Mouse (Mus musculus): ENCODE measurements around the gene Aldh3b3. TPM values are rescaled to one million over a fixed set of nuclear protein-coding genes. Genes with fewer than 3 reads are reported as not detected.

Gene Aldh3b3
- polyA plus RNA-seq, 1 experiment from 2014 or later = 0.09 TPM

- Histone ChIP-seq H3K4me3 (ENCODE audit: low read depth, low read length) (no peak overlapping the region), H3K4me2 (replicated peaks; ENCODE audit: low read depth, low read length) (no peak overlapping the region), H3K9ac (replicated peaks; ENCODE audit: low read depth, low read length) (no peak overlapping the region), H3K4me1 (ENCODE audit: control insufficient read depth, insufficient read depth, low read length) (no peaks in the 10 kb centered on the region), H3K9me3 (ENCODE audit: control insufficient read depth, low read depth, low read length) (no peaks in the 10 kb centered on the region), H3K36me3 (ENCODE audit: control insufficient read depth, insufficient read depth, low read length) (no peaks in the 10 kb centered on the region), H3K27me3 (ENCODE audit: control insufficient read depth, insufficient read depth, low read length) (no peaks in the 10 kb centered on the region), H3K27ac (ENCODE audit: low read length) (no peak overlapping the region)
- no peak for ATAC-seq (ENCODE audit: insufficient number of reproducible peaks, insufficient read depth, low FRiP score, low read depth)
- WGBS = 67% methylated on average over 2 of the region's 2 CpGs
These were observed 17.4 kb downstream of the Aldh3b3 start for GRCm38 (mm10) chr19:3975866-3976265.

GRCm38 (mm10) chr19:3980309-3980708, 21.9 kb downstream of the Aldh3b3 start:
- Histone ChIP-seq H3K9me3 (ENCODE audit: control insufficient read depth, low read depth, low read length) (no peaks in the 10 kb centered on the region), H3K4me1 (ENCODE audit: control insufficient read depth, insufficient read depth, low read length) (0 out of 2 replicates have a peak, but pooled peaks cover 6% of the 10 kb centered on the region), H3K4me3 (ENCODE audit: low read depth, low read length) (no peak overlapping the region), H3K27me3 (ENCODE audit: control insufficient read depth, insufficient read depth, low read length) (no peaks in the 10 kb centered on the region), H3K4me2 (replicated peaks; ENCODE audit: low read depth, low read length) (no peak overlapping the region), H3K36me3 (ENCODE audit: control insufficient read depth, insufficient read depth, low read length) (no peaks in the 10 kb centered on the region), H3K27ac (ENCODE audit: low read length) (no peak overlapping the region), H3K9ac (replicated peaks; ENCODE audit: low read depth, low read length) (no peak overlapping the region)
- ATAC-seq (ENCODE audit: insufficient number of reproducible peaks, insufficient read depth, low FRiP score, low read depth) = peak; percentile 59
- 4% methylated on average over 4 of the region's 4 CpGs for WGBS

- Histone ChIP-seq H3K4me2 (replicated peaks; ENCODE audit: low read depth, low read length) (no peak overlapping the region), H3K4me1 (ENCODE audit: control insufficient read depth, insufficient read depth, low read length) (0 out of 2 replicates have a peak, but pooled peaks cover 7% of the 10 kb centered on the region), H3K36me3 (ENCODE audit: control insufficient read depth, insufficient read depth, low read length) (no peaks in the 10 kb centered on the region), H3K4me3 (ENCODE audit: low read depth, low read length) (no peak overlapping the region), H3K9me3 (ENCODE audit: control insufficient read depth, low read depth, low read length) (no peaks in the 10 kb centered on the region), H3K27me3 (ENCODE audit: control insufficient read depth, insufficient read depth, low read length) (no peaks in the 10 kb centered on the region), H3K27ac (ENCODE audit: low read length) (no peak overlapping the region), H3K9ac (replicated peaks; ENCODE audit: low read depth, low read length) (no peak overlapping the region)
- 79% methylated on average over 9 of the region's 9 CpGs for WGBS
- ATAC-seq (ENCODE audit: insufficient number of reproducible peaks, insufficient read depth, low FRiP score, low read depth) = no peak
These were observed 22.5 kb downstream of the Aldh3b3 start for GRCm38 (mm10) chr19:3980917-3981316.

GRCm38 (mm10) chr19:3983527-3984200, 25.2 kb downstream of the Aldh3b3 start:
- H3K4me1 ChIP-seq (ENCODE audit: control insufficient read depth, insufficient read depth, low read length) = peaks cover 14% of the 10 kb centered on the region
- no peak overlapping the region for H3K4me3 ChIP-seq (ENCODE audit: low read depth, low read length)
- no peaks in the 10 kb centered on the region for H3K27me3 ChIP-seq (ENCODE audit: control insufficient read depth, insufficient read depth, low read length)
- no peak overlapping the region for H3K9ac ChIP-seq (replicated peaks; ENCODE audit: low read depth, low read length)
- H3K4me2 ChIP-seq (replicated peaks; ENCODE audit: low read depth, low read length) = no peak overlapping the region
- H3K36me3 ChIP-seq (ENCODE audit: control insufficient read depth, insufficient read depth, low read length) = no peaks in the 10 kb centered on the region
- no peak for ATAC-seq (ENCODE audit: insufficient number of reproducible peaks, insufficient read depth, low FRiP score, low read depth)
- H3K9me3 ChIP-seq (ENCODE audit: control insufficient read depth, low read depth, low read length) = no peaks in the 10 kb centered on the region
- WGBS = 48% methylated on average over 9 of the region's 9 CpGs
- H3K27ac ChIP-seq (ENCODE audit: low read length) = no peak overlapping the region

GRCm38 (mm10) chr19:3985261-3985681, 26.8 kb downstream of the Aldh3b3 start:
- H3K9me3 ChIP-seq (ENCODE audit: control insufficient read depth, low read depth, low read length) = no peaks in the 10 kb centered on the region
- no peak overlapping the region for H3K4me3 ChIP-seq (ENCODE audit: low read depth, low read length)
- 35% methylated on average over 8 of the region's 8 CpGs for WGBS
- H3K27me3 ChIP-seq (ENCODE audit: control insufficient read depth, insufficient read depth, low read length) = no peaks in the 10 kb centered on the region
- peaks cover 14% of the 10 kb centered on the region for H3K4me1 ChIP-seq (ENCODE audit: control insufficient read depth, insufficient read depth, low read length)
- H3K36me3 ChIP-seq (ENCODE audit: control insufficient read depth, insufficient read depth, low read length) = no peaks in the 10 kb centered on the region
- no peak overlapping the region for H3K9ac ChIP-seq (replicated peaks; ENCODE audit: low read depth, low read length)
- ATAC-seq (ENCODE audit: insufficient number of reproducible peaks, insufficient read depth, low FRiP score, low read depth) = no peak
- H3K4me2 ChIP-seq (replicated peaks; ENCODE audit: low read depth, low read length) = no peak overlapping the region
- H3K27ac ChIP-seq (ENCODE audit: low read length) = no peak overlapping the region

GRCm38 (mm10) chr19:3986334-3986733, 27.9 kb downstream of the Aldh3b3 start, which contains the start of gene Acy3:
Acy3 (plus strand) TSS chr19:3986570.
- H3K9ac ChIP-seq (replicated peaks; ENCODE audit: low read depth, low read length) = 0 out of 2 replicates have a peak within 1 kb of the TSS, but pooled peaks have one; percentile 10

GRCm38 (mm10) chr19:3988066-3988465, 29.6 kb downstream of the Aldh3b3 start:
- no peak overlapping the region for H3K9ac ChIP-seq (replicated peaks; ENCODE audit: low read depth, low read length)
- no peaks in the 10 kb centered on the region for H3K36me3 ChIP-seq (ENCODE audit: control insufficient read depth, insufficient read depth, low read length)
- ATAC-seq (ENCODE audit: insufficient number of reproducible peaks, insufficient read depth, low FRiP score, low read depth) = no peak
- no peak overlapping the region for H3K4me2 ChIP-seq (replicated peaks; ENCODE audit: low read depth, low read length)
- H3K4me3 ChIP-seq (ENCODE audit: low read depth, low read length) = no peak overlapping the region
- H3K9me3 ChIP-seq (ENCODE audit: control insufficient read depth, low read depth, low read length) = no peaks in the 10 kb centered on the region
- no peaks in the 10 kb centered on the region for H3K27me3 ChIP-seq (ENCODE audit: control insufficient read depth, insufficient read depth, low read length)
- H3K4me1 ChIP-seq (ENCODE audit: control insufficient read depth, insufficient read depth, low read length) = peaks cover 14% of the 10 kb centered on the region
- H3K27ac ChIP-seq (ENCODE audit: low read length) = no peak overlapping the region
- 84% methylated on average over 14 of the region's 14 CpGs for WGBS

More at GRCm38 (mm10) chr19:3986334-3986733, 27.9 kb downstream of the Aldh3b3 start, which contains the start of gene Acy3:
- Histone ChIP-seq H3K4me1 (ENCODE audit: control insufficient read depth, insufficient read depth, low read length) (peaks cover 14% of the 10 kb centered on the region), H3K9me3 (ENCODE audit: control insufficient read depth, low read depth, low read length) (no peaks in the 10 kb centered on the region), H3K36me3 (ENCODE audit: control insufficient read depth, insufficient read depth, low read length) (no peaks in the 10 kb centered on the region), H3K27ac (ENCODE audit: low read length) (peak within 1 kb of the TSS; percentile 55; the same call in 1 of the 2 replicates), H3K4me3 (ENCODE audit: low read depth, low read length) (no peak within 1 kb of the TSS), H3K27me3 (ENCODE audit: control insufficient read depth, insufficient read depth, low read length) (no peaks in the 10 kb centered on the region), H3K4me2 (replicated peaks; ENCODE audit: low read depth, low read length) (peak within 1 kb of the TSS; percentile 28; the same call in 1 of the 2 replicates)
- 6% methylated on average over 8 of the region's 8 CpGs for WGBS
- peak; percentile 80 for ATAC-seq (ENCODE audit: insufficient number of reproducible peaks, insufficient read depth, low FRiP score, low read depth)

GRCm38 (mm10) chr19:3988750-3989149, 30.3 kb downstream of the Aldh3b3 start:
- Histone ChIP-seq H3K27me3 (ENCODE audit: control insufficient read depth, insufficient read depth, low read length) (no peaks in the 10 kb centered on the region), H3K4me1 (ENCODE audit: control insufficient read depth, insufficient read depth, low read length) (peaks cover 11% of the 10 kb centered on the region), H3K4me2 (replicated peaks; ENCODE audit: low read depth, low read length) (no peak overlapping the region), H3K36me3 (ENCODE audit: control insufficient read depth, insufficient read depth, low read length) (no peaks in the 10 kb centered on the region), H3K27ac (ENCODE audit: low read length) (no peak overlapping the region), H3K9ac (replicated peaks; ENCODE audit: low read depth, low read length) (no peak overlapping the region), H3K4me3 (ENCODE audit: low read depth, low read length) (no peak overlapping the region), H3K9me3 (ENCODE audit: control insufficient read depth, low read depth, low read length) (no peaks in the 10 kb centered on the region)
- no peak for ATAC-seq (ENCODE audit: insufficient number of reproducible peaks, insufficient read depth, low FRiP score, low read depth)
- 90% methylated on average over 4 of the region's 4 CpGs for WGBS
